Mouse (Mus musculus) CD4-positive, CD25-positive, alpha-beta regulatory T cell, adult 2 months (primary cell): Measurements from ENCODE around the gene Mrm2.

ENCODE experiments used
- DNase-seq: peaks from one replicate; pipeline ENCODE4 v3.0.0-alpha.2; 2012; ENCODE audit warnings: low read depth, low spot score

The Mrm2 gene

GRCm38 (mm10) chr5:140345244-140345643, 13.5 kb upstream of the Mrm2 start:
- no peak for DNase-seq

- no peak for DNase-seq
Measured at GRCm38 (mm10) chr5:140342880-140343279, 11.2 kb upstream of the Mrm2 start.

- no peak for DNase-seq
Measured at GRCm38 (mm10) chr5:140339836-140340235, 8.1 kb upstream of the Mrm2 start.

- peak; percentile 31 for DNase-seq
Measured at GRCm38 (mm10) chr5:140338779-140339178, 7.1 kb upstream of the Mrm2 start.

- peak; percentile 68 for DNase-seq
Measured at GRCm38 (mm10) chr5:140336680-140337079, 5.0 kb upstream of the Mrm2 start.

- peak; percentile 58 for DNase-seq
Measured at GRCm38 (mm10) chr5:140333631-140334030, 1.9 kb upstream of the Mrm2 start.

GRCm38 (mm10) chr5:140332519-140332918, 821 bp upstream of the Mrm2 start:
- DNase-seq = no peak

- no peak for DNase-seq
Measured at GRCm38 (mm10) chr5:140324058-140324457, 7.6 kb downstream of the Mrm2 start.

GRCm38 (mm10) chr5:140321756-140322575, 9.7 kb downstream of the Mrm2 start:
- peak; percentile 38 for DNase-seq

- peak; percentile 96 for DNase-seq
Measured at GRCm38 (mm10) chr5:140321042-140321755, 10.5 kb downstream of the Mrm2 start, which contains the start of the genes Mad1l1 and Nudt1. Gene Mad1l1, minus strand, starts transcription at chr5:140321552. Gene Nudt1, plus strand, starts transcription at chr5:140321656.

- DNase-seq = no peak
Measured at GRCm38 (mm10) chr5:140316716-140317115, 15.0 kb downstream of the Mrm2 start.

- no peak for DNase-seq
Measured at GRCm38 (mm10) chr5:140307602-140308001, 24.1 kb downstream of the Mrm2 start.

GRCm38 (mm10) chr5:140306016-140306415, 25.7 kb downstream of the Mrm2 start:
- DNase-seq = no peak

- DNase-seq = no peak
Measured at GRCm38 (mm10) chr5:140298291-140298690, 33.4 kb downstream of the Mrm2 start.

GRCm38 (mm10) chr5:140292152-140292551, 39.5 kb downstream of the Mrm2 start:
- DNase-seq = peak; percentile 88

GRCm38 (mm10) chr5:140289161-140289560, 42.5 kb downstream of the Mrm2 start:
- DNase-seq = no peak

GRCm38 (mm10) chr5:140288287-140288686, 43.4 kb downstream of the Mrm2 start:
- no peak for DNase-seq

- no peak for DNase-seq
Measured at GRCm38 (mm10) chr5:140284761-140285160, 46.9 kb downstream of the Mrm2 start.

GRCm38 (mm10) chr5:140284011-140284410, 47.7 kb downstream of the Mrm2 start:
- no peak for DNase-seq

- DNase-seq = no peak
Measured at GRCm38 (mm10) chr5:140282900-140283299, 48.8 kb downstream of the Mrm2 start.

- peak; percentile 17 for DNase-seq
Measured at GRCm38 (mm10) chr5:140282376-140282775, 49.3 kb downstream of the Mrm2 start.

- no peak for DNase-seq
Measured at GRCm38 (mm10) chr5:140280205-140280604, 51.5 kb downstream of the Mrm2 start.
